Mouse (Mus musculus) thymus, postnatal 4 days (tissue): ENCODE measurements around the gene Rpl35a.
"Not testable (repeated sequence)": the region's sequence is repeated elsewhere in the genome, so short reads cannot be mapped to it uniquely, and the experiment has no call there.

ENCODE experiments used
- DNase-seq: peaks from one replicate; pipeline ENCODE4 v3.0.0; 2021

The Rpl35a gene

DNA sequence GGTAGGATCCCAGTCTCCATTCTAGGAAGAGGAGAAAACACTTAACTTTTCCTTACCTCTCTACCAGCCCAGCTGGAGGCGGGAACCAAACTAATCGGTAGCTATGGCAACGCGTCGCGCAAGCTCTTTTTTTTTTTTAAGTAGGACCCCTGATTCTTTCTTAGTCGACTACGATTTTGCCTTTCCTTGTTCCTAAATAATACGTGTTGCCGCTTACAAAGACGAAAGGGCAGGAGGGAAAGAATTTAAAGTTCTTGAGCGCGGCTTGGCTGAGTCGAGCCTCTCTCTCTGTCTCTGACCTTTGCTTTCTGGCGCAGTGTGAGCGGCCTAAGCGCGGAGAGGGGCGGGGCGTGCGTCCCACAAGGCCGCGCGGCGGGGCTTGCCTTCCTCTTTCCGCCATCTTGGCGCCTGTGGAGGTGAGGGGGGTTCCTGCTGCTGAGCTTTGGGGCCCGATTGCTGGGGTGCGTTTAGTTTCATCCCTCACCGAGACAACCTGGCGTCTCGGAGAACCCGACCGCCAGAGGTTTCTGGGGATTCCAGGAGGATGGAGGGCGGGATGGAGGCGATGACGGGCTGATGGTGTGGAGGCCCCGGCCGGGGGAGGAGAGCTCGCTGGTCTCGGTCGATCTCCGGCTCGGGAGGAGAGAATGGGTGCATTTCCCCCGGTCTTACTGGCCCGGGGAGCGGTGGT lies at the start of gene Rpl35a, which contains the start of gene Iqcg:
TSS of gene Rpl35a (plus strand) at position 359 of the 691 bp plus-strand sequence.
TSS of gene Iqcg (minus strand) at position 124 of the 691 bp plus-strand sequence.
- DNase-seq: peak; percentile 94

DNA sequence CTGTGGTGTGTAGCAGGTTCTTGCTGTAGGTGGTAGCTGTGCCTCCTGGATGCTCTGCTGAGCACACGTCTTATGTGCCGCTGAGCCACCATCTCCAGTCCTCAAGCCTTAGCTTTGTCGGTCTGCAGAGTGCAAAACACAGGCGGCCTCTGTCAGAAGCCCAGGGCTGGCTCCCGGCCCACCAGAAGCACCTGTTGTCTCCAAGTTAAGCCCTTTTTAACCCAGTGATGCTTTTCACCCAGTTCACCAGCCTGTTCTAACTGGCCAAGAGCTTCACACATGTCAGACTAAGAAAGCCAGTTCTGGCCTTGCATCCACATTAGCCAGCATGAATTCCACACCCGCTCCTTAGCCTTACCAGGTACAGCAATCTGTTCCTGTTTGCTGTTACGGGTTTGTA lies 49.4 kb upstream of the Rpl35a start:
- no peak for DNase-seq

GRCm38 (mm10) chr16:33007436-33007835 lies 48.8 kb upstream of the Rpl35a start:
- no peak for DNase-seq

DNA sequence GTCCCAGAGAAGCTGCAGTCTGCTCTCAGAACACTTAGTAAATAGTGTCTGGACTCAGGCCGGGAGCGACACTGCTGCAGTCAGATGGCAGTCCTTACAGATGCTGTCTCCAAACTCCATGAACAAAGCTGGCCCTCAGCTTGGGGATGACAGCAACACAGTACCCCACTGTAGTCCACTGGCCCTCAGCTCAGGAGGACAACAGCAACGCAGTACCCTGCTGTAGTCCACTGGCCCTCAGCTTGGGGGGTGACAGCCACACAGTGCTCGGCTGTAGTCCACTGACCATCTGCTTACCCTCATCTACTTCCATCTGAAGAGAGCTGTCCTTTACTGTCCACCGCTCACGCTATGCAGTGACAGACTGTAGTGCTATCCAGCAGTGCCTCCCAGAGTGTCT lies 46.1 kb upstream of the Rpl35a start:
- DNase-seq: no peak

- no peak for DNase-seq
Observed at GRCm38 (mm10) chr16:33013801-33014200, 42.5 kb upstream of the Rpl35a start.

DNA sequence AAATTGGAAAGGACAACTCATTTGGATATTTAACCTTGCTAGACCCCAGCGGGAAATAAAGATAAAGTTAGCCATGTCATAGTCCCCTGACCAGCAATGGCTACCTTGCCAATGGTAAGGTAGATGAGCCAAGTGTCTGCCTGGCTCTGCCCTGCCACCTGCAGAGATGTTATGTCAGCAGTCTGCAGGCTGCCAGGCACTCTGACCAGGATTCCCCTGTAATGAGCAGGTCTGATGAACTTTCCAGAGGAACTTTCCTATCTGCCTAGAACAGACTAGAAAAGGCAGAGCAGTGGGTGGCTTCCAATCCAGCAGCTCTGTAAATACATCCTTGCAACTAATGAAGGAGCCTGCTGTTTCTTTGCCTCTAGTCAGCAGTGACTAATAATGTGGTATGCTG lies 41.3 kb upstream of the Rpl35a start:
- no peak for DNase-seq

DNA sequence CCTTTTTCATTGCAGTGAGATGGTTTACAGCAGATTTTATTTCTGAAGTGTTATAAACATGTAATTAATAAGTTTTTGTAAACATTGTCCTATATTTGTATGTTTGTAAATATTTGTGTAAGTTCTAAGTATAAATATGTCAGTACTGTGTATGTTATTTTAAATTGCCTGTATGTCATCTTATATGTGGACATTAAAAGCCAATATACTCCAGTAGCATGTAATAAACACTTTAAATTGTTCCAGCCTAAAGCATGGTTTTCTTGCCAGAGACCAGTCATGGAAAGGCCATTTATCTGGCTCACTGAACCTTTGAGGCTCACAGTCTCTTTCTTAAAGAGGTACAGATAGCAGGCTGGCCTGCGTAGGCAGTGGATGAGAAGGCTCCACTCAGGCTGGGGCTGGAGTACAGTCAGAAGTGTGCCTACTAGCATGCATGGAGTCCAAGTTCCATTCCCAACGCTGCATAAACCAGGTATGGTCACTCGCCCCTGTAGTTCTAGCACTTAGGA lies 40.8 kb upstream of the Rpl35a start:
- DNase-seq: no peak

DNA sequence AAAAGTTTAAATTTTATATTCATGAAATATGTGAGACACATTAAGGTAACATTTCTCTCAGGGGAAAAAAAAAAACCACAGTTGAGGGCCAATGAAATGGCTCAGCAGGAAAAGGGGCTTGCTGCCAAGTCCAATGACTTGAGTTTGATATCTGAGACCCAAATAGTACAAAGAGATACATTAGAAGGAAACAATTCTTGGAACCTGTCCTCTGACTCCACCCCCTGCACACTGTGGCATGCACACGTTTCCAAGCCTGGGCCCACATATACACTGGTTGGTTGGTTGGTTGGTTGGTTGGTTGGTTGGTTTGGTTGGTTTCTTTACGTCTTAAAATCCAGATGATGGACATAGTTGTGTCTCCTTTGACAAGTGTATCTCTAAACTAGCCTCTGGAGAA lies 40.3 kb upstream of the Rpl35a start:
- no peak for DNase-seq

- no peak for DNase-seq
Observed at GRCm38 (mm10) chr16:33017677-33018349, 38.4 kb upstream of the Rpl35a start.

GRCm38 (mm10) chr16:33019117-33019770 lies 37.0 kb upstream of the Rpl35a start:
- no peak for DNase-seq

DNA sequence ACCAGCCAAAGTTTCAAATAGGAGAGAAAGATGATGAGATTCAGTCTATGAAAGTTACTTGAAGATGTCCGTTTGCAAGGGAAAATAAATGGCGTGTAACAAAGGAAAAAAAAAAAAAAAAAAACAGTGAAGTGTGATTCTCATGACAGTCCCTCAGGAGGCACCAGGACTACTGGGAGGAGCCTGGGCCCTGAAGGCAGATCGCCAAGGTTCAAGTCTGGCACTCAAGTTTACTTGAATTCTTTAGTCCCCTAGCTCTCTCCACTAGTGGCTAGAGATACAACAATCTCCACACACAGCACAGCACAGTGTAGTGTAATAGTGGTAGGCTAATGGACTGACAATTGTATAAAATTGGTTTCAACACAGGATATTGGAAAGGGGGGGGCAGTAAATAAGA lies 34.9 kb upstream of the Rpl35a start:
- DNase-seq: no peak

DNA sequence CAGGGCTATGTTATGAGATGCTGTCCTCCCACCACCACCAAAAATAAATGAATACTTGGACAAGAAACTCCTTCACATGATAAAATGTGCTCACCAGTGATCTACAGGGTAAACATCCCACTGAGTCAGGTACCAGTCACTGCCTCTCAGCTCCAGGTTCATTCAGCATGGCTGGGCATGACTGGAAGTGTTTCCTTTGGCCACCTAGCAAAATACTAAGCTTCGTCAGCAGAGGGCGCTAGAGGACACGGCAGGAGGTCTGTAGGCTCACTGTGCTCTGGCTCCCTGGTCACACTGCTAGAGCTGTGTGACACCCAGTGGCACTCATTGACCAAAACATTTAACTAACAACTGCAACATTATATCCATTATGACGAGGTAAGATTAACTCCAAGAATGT lies 32.5 kb upstream of the Rpl35a start:
- DNase-seq: peak; percentile 95

DNA sequence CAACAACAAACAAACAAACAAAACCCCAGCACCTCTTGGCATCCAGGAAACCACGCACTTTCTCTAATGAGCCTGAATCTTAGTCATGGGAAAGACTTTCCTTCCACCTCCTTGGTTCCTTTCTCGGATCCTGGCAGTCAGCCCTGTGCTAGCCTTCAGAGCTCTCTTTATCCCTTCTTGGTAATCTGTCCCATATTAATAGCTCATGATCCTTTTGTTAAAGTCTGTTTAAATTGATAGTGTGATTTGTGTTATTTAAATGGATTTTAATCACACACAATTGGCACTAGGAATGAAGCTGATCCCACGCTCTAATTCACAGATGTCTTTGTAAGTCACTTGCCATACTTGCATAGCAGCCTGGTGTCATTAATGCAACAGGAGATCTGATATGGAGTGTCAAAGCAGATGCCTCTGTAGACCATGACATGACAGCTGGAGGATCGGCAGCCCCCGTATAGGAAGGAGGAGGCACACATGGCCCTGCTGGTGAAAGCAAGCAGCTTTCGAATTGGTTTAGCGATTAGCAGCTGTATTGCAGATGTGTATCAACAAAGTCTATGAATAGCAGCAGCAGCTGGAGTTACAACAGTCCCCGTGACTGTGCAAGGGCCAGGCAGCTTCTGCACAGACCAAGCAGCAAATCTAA lies 31.7 kb upstream of the Rpl35a start:
- peak; percentile 45 for DNase-seq

- DNase-seq: peak; percentile 47
Observed at GRCm38 (mm10) chr16:33026357-33026756, 29.9 kb upstream of the Rpl35a start.

GRCm38 (mm10) chr16:33036006-33036405 lies 20.2 kb upstream of the Rpl35a start:
- no peak for DNase-seq

DNA sequence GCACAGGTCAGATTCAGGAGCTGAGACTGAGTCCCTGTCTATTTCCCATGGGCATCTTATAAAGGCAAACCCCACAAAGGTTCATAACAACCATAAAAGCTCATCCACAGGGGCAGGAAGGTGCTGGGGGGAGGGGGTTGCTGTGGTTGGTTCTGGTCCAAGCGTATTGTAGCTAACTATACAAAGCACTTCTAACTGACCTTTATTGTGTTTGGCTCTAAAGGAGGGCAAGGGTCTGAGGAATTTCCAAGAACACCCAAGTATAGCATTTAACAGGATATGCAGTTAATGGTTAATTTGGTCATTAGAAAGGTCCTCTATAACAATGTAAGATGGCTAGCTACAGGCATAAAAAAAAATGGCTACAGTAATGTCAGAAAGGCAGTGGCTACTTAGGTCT lies 13.6 kb upstream of the Rpl35a start:
- DNase-seq: no peak

DNA sequence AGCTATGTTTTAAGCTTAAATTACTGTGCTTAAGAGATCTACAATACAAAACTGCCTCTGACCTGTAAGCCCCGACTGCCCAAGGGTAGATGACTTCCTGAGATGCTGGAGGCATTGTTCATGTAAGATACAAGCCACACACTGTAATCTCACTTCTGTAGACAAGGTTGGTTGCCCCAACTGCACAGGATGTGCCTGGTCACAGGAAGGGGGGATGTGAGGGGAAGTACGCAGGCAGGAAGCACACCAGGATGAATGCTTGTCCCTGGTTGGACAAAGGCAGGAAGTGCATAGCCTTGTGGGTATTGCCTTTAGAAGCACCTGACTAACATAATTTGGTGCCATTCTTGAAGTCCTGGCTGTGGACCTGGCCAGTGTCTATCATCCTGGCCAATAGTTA lies 13.0 kb upstream of the Rpl35a start:
- no peak for DNase-seq

DNA sequence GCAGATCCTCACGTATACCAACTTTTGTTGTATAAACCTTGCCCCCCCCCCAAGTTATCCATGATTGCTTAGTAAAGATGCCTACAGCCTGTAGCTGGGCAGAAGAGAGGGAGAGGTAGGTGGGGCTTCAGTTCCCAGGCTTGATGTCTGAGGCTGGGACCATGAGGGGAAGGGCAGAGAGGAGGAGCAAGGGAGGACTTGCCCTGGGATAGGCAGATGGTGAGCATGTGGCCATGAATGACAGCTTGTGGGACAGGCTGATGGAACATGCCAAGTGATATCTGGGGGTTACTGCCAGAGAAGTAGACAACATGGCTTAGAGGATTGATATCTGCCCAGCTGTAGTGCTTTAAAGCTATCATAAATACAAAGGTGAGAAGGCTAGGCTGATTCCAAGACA lies 8.2 kb upstream of the Rpl35a start:
- no peak for DNase-seq

- DNase-seq: no peak
Observed at GRCm38 (mm10) chr16:33048686-33049085, 7.6 kb upstream of the Rpl35a start.

DNA sequence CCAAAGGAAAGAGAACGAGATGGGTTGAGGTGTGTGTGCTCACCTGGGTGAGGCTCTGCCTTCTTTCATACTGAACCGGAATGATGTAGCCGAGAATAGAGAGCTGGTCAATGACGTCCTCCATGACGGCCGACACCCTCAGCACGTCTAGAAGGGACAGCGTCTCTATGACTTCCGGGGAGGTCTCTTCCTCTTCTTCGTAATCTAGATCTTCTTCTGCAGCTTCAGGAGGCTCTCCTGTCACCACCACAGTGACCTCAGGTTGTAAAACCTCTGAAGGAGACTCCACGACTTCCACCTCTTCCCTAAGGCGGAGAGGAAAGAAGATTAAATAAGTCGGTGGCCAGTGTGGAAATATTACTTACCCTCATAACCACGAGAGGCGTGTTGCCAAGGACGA lies 6.4 kb upstream of the Rpl35a start:
- DNase-seq: no peak

DNA sequence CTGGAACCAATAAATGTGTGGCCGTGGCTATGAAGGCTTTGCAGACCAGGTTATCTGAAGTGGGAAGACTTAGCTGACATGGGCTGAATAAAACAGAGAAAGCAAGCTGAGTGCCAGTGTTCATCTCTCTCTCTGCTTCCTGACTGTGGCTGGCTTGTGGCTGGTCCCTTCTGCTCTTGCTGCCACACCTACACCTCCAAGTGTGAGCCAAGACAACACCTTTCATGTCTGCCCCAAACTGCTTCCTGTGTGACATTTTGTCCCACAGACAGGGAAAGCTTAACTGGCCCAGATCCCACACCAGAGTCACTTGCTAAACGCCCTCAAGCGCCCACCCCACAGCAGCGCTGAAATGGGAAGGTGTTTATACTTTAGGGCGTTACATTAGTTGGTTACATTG lies 3.1 kb upstream of the Rpl35a start:
- DNase-seq: no peak

DNA sequence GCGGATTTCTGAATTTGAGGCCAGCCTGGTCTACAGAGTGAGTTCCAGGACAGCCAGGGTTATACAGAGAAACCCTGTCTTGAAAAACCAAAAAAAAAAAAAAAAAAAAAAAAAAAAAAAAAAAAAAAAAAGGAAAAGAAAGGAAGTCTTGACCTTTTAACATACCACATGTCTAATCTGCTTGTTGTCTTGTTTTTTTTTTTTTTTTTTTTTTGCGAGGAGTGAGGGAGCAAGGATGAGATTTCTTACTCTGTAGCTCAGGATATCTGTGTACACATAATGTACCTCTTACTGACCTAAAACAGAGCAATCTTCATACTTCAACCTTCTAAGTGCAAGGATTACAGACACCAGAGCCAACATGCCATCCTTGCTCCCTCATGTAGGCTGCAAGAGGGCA lies 1.3 kb upstream of the Rpl35a start:
- not testable (repeated sequence) for DNase-seq

DNA sequence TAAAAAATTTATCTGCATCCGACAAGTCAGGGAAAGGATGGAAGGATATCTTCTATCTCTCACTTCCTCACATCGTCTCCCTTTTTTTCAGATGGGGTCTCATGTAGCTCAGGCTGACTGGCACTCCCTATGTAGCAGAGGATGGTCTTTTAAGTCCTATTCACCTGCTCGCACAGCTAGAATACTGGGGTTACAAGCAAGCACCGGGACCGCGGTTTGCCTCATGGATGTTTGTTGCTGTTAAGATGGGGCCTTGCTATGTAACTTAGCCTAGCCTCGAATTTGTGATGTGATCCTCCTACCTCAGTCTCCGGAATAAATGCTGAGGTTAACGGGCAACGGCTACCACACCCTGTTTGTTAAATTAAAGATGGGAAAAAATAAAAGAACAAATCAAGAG lies 598 bp upstream of the Rpl35a start:
- DNase-seq: peak; percentile 24
